Mouse (Mus musculus) heart, postnatal 36 days (tissue): ENCODE results near the gene 1700047I17Rik2. TPM values are rescaled to one million over a fixed set of nuclear protein-coding genes. Genes with fewer than 3 reads are reported as not detected.
"Not testable (repeated sequence)": the region's sequence is repeated elsewhere in the genome, so short reads cannot be mapped to it uniquely, and the experiment has no call there.

Experiments used
- DNase-seq, 2 experiments: peaks; one replicate each; pipeline ENCODE4 v3.0.0; 2021 to 2022
- intact Hi-C: fragments of 180-260 bp; cut with DNase I; formaldehyde crosslinking; loops from one replicate; pipeline ENCODE4 v1.15.1; 2025
- total RNA-seq, 2 experiments: library from RNA; stranded (reverse); gene quantifications; 2 replicates each; pipeline ENCODE4 v1.2.3; 2021

1700047I17Rik2 gene
- total RNA-seq = 1 to 10 TPM; 8.4 to 8.5 TPM

DNA sequence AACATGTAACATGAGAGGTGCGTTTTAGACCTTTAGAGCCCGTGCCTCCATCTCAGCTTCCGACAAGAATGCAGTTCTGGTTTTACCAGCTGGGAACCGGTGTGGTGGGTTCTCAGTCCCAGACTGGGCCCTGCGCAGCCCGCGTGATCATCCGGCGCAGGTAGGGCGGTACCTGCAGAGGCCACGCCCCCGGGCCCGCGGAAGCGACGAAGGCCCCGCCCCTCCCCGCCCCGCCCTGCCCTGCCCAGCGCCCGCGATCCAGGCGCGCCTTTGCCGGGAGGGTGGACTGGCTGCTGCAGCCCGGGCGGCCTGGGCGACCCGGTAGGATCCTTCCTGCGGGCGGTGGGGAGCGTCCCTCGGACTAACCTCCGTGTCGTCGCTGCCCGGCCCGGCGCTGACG is at the start of gene 1700047I17Rik2:
1700047I17Rik2 (plus strand) TSS at position 287 of the 400 bp plus-strand sequence.
- DNase-seq, intact Hi-C loops: not testable (repeated sequence)

DNA sequence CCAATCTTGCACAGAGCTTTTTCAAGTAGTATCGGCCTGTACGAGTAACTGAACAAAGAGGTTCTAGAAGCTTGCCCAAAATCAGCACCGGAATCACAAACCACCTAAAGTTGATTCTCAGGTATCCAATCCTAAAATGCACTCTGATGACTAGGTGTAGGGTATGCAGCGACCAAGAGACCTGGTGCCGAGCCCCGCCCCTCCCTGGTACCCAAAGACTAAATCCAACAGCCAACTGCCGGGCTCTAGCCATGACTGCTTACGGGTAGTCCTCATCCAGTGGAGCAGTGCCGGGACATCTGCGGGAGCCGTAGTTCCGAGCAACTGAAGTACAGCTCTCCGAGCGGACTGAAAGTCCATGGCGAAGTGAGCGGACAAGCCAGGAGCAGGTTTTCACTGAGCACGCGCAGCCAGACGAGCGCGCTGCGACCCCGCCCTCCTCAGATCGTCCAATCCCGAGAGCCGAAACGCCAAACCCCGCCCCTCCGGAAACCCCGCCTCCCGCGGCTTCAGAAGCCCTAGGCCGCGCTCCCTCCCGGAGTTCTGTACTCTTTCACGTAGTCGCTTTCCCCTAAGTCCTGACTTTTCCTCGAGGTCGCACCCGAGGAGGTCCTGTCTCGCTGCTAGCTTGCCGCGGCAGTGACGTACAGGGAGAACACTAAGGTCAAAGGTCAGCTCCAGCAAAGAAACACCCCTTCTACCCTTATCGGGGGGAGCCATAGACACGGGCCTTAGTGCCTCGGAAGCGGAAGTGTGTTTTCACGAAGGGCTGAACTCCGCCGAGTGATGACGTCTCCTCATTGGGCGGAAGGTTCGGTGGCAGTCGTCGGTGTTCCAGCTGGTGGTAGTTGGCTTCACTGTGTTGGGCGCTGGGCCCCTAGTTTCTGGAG is 44.6 kb upstream of the 1700047I17Rik2 start, which contains the start of gene Srp54b:
Srp54b (plus strand) TSS at position 546 of the 890 bp plus-strand sequence.
- intact Hi-C loops, DNase-seq: not testable (repeated sequence)

DNA sequence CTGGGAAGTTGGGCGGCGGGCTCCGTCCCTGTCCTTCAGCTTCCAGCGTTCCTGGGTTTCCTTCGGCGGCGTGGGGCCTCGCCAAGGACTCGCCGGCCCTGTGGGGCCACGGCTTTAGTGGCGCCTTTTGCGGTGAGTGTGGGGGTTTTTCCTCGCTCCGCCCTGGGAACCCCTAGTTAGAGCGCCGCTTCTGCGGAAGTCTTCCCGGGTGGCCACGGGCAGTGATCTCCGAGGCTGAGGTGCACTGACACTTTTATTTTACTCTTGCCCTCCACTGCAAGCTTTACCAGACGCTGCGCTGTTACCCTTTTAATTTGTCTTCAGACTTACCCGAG is 44.0 kb upstream of the 1700047I17Rik2 start:
- DNase-seq, intact Hi-C loops: not testable (repeated sequence)

DNA sequence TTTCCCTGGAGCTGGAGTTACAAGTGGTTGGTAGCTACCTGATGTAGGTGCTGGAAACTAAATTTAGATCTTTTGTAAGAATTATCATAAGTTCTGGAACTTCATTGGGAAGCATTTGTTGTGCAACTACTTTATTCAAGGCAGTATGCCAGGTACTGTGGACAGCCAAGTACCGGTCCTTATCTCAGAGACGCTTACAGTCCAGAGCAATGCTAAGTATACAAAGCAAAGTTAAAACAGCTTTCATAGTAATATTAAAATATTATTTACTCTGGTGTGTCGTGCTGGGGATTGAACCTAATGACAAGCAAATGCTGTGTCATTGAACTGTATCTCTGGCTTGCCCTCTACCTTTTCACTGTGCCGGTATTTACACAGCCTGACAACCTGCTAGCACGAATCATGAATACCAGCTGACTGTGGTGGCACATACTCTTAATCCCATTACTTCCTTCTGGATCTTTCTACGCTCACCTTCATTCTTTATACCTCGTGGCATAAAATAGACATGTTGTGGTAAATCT is 32.3 kb upstream of the 1700047I17Rik2 start:
- intact Hi-C loops, DNase-seq: not testable (repeated sequence)

DNA sequence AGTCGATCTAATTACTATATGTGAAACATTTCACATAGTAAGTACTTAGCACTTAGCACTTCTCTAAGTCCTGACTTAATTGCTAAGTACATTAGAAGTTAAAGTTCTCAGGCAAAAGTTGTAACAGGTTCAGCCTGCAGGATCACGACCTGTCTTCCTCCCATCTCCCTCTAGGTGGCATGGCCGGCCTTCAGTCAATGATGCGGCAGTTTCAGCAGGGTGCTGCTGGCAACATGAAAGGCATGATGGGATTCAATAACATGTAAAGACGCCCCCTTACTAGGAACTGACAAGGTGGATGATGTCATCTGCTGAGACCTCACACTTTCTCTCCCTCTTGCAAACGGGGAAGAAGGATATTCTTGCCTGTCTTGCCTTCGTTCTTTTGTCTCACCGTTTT is 11.7 kb upstream of the 1700047I17Rik2 start:
- DNase-seq, intact Hi-C loops: not testable (repeated sequence)

DNA sequence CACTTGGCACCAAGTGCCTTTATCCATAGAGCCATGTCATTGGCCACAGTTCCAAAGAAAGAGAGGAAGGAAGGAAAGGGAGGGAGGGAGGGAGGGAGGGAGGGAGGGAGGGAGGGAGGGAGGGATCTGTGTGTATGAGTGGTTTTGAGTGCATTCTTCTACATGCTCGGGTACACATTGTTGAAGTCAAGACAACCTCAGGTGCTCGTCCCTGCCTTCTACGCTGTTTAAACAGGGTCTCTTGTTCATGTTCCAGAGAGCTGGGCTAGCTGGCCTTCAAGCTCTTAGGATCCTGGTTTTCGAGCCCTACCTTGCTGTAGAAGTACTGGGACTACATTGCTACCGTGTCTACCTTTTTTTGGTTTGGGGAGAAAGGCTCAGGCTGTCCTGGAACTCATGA is 10.3 kb upstream of the 1700047I17Rik2 start:
- DNase-seq, intact Hi-C loops: not testable (repeated sequence)

DNA sequence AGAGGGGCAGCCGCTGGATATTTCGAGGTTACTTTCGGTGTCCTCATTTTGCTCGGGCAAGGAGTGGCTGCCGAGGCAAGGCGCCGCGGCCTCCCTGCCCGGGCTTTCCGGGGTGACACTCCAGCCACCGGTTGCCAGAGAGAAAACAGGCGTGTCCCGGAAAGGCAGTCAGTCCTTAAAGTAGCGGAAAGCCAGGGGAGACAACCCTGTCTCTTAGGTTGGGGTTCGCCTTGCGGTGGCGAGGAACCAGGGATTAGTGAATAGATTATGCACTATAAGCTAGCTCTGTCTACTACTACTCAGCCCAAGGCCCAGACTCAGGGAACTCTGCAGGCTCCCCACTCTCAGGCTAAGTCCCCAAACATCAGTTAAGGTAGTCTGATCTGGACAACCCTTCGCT is 407 bp downstream of the 1700047I17Rik2 start:
- intact Hi-C loops, DNase-seq: not testable (repeated sequence)

DNA sequence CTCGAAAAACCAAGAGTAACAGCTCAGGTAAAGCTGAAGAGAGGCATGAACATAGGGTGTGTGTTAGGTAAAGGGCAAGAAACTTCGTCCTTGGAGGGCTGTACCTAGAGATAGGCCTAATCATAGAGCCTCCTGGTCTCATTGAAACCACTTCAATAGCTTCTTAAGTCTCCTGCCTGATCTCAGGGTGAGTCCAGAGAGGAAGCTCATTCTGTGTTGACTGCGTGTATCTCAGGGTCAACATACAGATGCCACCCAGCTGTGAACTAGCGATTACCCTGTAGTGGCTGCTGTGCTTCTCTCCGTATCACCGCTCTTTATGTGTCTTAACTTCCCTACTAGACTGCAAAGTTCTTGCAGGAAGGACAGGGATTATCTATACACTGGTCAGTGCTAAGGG is 13.6 kb downstream of the 1700047I17Rik2 start:
- DNase-seq, intact Hi-C loops: not testable (repeated sequence)

DNA sequence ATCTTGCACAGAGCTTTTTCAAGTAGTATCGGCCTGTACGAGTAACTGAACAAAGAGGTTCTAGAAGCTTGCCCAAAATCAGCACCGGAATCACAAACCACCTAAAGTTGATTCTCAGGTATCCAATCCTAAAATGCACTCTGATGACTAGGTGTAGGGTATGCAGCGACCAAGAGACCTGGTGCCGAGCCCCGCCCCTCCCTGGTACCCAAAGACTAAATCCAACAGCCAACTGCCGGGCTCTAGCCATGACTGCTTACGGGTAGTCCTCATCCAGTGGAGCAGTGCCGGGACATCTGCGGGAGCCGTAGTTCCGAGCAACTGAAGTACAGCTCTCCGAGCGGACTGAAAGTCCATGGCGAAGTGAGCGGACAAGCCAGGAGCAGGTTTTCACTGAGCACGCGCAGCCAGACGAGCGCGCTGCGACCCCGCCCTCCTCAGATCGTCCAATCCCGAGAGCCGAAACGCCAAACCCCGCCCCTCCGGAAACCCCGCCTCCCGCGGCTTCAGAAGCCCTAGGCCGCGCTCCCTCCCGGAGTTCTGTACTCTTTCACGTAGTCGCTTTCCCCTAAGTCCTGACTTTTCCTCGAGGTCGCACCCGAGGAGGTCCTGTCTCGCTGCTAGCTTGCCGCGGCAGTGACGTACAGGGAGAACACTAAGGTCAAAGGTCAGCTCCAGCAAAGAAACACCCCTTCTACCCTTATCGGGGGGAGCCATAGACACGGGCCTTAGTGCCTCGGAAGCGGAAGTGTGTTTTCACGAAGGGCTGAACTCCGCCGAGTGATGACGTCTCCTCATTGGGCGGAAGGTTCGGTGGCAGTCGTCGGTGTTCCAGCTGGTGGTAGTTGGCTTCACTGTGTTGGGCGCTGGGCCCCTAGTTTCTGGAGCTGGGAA is 30.5 kb downstream of the 1700047I17Rik2 start, which contains the start of gene Srp54c:
Srp54c (plus strand) TSS at position 543 of the 894 bp plus-strand sequence.
- DNase-seq, intact Hi-C loops: not testable (repeated sequence)

DNA sequence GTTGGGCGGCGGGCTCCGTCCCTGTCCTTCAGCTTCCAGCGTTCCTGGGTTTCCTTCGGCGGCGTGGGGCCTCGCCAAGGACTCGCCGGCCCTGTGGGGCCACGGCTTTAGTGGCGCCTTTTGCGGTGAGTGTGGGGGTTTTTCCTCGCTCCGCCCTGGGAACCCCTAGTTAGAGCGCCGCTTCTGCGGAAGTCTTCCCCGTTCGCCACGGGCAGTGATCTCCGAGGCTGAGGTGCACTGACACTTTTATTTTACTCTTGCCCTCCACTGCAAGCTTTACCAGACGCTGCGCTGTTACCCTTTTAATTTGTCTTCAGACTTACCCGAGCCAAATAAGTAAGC is 31.1 kb downstream of the 1700047I17Rik2 start:
- DNase-seq = peak in 1 of 2 experiments; percentile 1

DNA sequence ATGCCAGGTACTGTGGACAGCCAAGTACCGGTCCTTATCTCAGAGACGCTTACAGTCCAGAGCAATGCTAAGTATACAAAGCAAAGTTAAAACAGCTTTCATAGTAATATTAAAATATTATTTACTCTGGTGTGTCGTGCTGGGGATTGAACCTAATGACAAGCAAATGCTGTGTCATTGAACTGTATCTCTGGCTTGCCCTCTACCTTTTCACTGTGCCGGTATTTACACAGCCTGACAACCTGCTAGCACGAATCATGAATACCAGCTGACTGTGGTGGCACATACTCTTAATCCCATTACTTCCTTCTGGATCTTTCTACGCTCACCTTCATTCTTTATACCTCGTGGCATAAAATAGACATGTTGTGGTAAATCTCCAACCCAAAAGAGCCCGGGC is 42.9 kb downstream of the 1700047I17Rik2 start:
- intact Hi-C loops, DNase-seq: not testable (repeated sequence)

More for the DNA sequence above, 31.1 kb downstream of the 1700047I17Rik2 start:
- intact Hi-C loops = not testable (repeated sequence)

DNA sequence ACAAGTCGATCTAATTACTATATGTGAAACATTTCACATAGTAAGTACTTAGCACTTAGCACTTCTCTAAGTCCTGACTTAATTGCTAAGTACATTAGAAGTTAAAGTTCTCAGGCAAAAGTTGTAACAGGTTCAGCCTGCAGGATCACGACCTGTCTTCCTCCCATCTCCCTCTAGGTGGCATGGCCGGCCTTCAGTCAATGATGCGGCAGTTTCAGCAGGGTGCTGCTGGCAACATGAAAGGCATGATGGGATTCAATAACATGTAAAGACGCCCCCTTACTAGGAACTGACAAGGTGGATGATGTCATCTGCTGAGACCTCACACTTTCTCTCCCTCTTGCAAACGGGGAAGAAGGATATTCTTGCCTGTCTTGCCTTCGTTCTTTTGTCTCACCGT is 62.6 kb downstream of the 1700047I17Rik2 start:
- DNase-seq, intact Hi-C loops: not testable (repeated sequence)

DNA sequence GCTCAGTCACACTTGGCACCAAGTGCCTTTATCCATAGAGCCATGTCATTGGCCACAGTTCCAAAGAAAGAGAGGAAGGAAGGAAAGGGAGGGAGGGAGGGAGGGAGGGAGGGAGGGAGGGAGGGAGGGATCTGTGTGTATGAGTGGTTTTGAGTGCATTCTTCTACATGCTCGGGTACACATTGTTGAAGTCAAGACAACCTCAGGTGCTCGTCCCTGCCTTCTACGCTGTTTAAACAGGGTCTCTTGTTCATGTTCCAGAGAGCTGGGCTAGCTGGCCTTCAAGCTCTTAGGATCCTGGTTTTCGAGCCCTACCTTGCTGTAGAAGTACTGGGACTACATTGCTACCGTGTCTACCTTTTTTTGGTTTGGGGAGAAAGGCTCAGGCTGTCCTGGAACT is 64.0 kb downstream of the 1700047I17Rik2 start:
- intact Hi-C loops, DNase-seq: not testable (repeated sequence)

Other genes with a start within 250 kb of the 1700047I17Rik2 start
- gene Gm20403, start 213.1 kb upstream of the 1700047I17Rik2 start, total RNA-seq = not detected
- gene Baz1a, start 185.2 kb upstream of the 1700047I17Rik2 start, total RNA-seq = 10 to 100 TPM in 1 of 2 experiments, 1 to 10 TPM in 1; 8.9 to 14.3 TPM
- 1 to 10 TPM; 9.2 to 9.6 TPM for gene 2700097O09Rik, start 119.5 kb upstream of the 1700047I17Rik2 start, total RNA-seq
- gene Srp54a, start 119.3 kb upstream of the 1700047I17Rik2 start, total RNA-seq = 10 to 100 TPM; 93.0 to 93.9 TPM
- 1 to 10 TPM; 7.3 to 7.9 TPM for gene Fam177a, start 75.1 kb upstream of the 1700047I17Rik2 start, total RNA-seq
- 10 to 100 TPM; 40.7 to 51.8 TPM for gene Srp54b, start 44.5 kb upstream of the 1700047I17Rik2 start, total RNA-seq
- gene Srp54c, start 30.6 kb downstream of the 1700047I17Rik2 start, total RNA-seq = 10 to 100 TPM; 29.9 to 30.0 TPM
- gene 1110008L16Rik, start 100.0 kb downstream of the 1700047I17Rik2 start, total RNA-seq = 10 to 100 TPM in 1 of 2 experiments, 1 to 10 TPM in 1; 10.0 to 12.0 TPM
- 10 to 100 TPM in 1 of 2 experiments, 1 to 10 TPM in 1; 8.9 to 10.4 TPM for gene Ppp2r3c, start 103.4 kb downstream of the 1700047I17Rik2 start, total RNA-seq
- gene Psma6, start 184.6 kb downstream of the 1700047I17Rik2 start, total RNA-seq = 100 to 1,000 TPM; 162 to 167 TPM